Mouse (Mus musculus) left cerebral cortex, adult 11 months (tissue): ENCODE measurements around the gene Ntn1.

ENCODE experiments used
- DNase-seq: peaks from one replicate; pipeline ENCODE4 v3.0.0; 2022; ENCODE audit warnings: low spot score

The Ntn1 gene

GRCm38 (mm10) chr11:68261162-68261892, 139.3 kb downstream of the Ntn1 start:
- DNase-seq = no peak

- DNase-seq = no peak
Observed at GRCm38 (mm10) chr11:68260399-68260798, 140.2 kb downstream of the Ntn1 start.

- no peak for DNase-seq
Observed at GRCm38 (mm10) chr11:68258498-68258897, 142.1 kb downstream of the Ntn1 start.

DNA sequence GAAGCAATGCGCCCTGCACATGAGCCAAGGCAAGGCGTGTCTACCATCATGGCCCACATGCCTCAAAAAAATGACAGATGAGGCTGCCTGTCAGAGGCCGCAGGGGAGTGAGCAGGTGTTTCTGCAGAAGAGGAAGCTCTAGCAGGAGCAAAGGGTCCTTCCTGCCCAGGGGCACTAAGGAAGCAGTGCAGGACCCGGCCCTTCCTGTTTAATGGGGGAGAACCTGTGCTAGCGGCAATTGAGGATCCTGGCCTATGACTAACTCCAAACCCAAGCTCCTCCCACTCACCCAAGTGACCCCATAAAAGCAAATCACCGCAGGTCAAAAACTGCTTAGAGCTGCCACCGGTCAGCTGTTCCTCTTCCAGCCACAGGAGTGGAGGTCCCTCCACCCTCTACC, 147.1 kb downstream of the Ntn1 start:
- no peak for DNase-seq

DNA sequence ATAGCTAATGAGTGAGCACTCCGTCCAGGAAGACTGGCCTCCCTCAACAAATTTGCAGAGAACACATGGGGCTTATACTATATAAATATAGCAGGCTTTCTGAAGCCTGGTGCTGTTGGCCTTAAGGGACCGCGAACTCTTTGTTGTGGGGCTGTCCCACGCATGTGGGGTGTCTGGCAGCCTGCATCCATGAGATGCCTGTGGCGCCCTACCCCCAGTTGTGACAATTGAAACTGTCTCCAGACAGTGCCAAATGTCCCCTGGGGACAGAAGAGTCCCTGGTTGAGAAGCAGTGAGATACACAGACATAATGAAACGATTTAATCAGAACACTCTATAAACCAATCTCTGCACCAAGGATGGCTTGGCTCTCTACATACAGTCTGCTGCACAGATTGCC, 150.5 kb downstream of the Ntn1 start:
- DNase-seq = no peak

DNA sequence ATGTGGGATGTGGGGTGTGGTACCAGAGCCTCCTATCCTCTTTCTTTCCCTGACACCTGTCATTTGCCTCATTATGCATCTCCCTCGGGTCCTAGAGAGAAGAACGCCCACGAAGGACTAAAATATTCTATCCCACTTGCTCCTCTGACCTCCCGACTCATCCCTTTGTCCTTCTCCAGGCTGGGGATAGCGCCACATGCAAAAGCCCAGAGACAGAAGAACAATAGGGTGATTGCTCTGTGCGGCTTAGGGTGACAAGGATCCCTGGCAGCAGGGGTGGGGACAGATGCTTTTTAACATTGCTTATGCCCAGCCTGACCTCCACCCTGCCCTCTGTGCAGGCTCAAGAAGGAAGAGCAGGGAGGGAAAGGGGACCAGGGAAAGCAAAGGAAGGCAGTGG, 152.7 kb downstream of the Ntn1 start:
- no peak for DNase-seq

GRCm38 (mm10) chr11:68244992-68245261, 155.7 kb downstream of the Ntn1 start:
- no peak for DNase-seq

- DNase-seq = no peak
Observed at GRCm38 (mm10) chr11:68244254-68244991, 156.2 kb downstream of the Ntn1 start.

GRCm38 (mm10) chr11:68239756-68240155, 160.9 kb downstream of the Ntn1 start:
- no peak for DNase-seq

DNA sequence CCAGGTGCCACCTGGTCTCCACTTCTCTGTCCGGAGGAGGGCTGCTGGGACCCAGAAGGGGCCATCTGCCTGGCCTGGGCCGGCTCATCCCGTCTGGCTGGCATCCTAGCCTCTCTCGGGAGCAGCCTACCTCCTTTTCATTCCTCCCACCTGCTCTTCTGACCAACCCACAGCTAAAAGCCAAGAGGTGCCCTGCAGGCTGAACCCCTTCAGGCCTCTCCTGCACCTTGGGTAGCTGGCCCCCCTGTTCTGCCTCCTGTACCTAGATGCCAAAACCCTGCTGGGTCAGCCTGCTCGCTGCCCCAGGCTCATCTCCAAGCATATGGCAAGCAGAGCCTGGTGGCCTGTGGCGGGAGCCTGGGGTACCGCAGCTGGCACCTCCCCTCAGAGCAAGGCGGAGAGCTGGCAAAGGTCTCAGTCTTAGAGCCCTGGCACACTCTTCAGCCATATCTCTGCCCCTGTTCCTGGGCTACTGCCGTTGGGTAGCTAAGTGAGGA, 167.1 kb downstream of the Ntn1 start:
- DNase-seq = no peak

DNA sequence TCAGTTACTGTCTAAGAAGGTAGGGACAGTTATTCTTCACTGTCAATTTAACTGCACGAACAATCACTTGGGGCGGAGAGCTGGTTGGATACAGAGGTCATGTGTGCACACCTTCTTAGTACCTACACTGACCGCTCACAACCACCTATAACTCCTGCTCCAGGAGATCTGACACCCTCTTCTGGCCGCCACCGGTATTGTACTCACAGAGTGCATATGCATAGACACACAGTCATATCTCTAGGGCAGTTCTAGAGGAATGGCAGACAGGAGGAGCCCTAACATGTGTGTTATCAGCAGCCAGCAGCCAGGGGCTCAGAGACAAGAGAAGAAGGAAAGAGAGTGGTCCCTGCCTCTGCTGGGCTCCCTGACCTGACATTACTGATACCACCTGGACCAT, 169.1 kb downstream of the Ntn1 start:
- no peak for DNase-seq

GRCm38 (mm10) chr11:68228941-68229665, 171.5 kb downstream of the Ntn1 start:
- DNase-seq = no peak

- DNase-seq = no peak
Observed at GRCm38 (mm10) chr11:68227837-68228236, 172.8 kb downstream of the Ntn1 start.

- DNase-seq = no peak
Observed at GRCm38 (mm10) chr11:68226654-68227057, 174.0 kb downstream of the Ntn1 start.

- DNase-seq = no peak
Observed at GRCm38 (mm10) chr11:68223143-68223542, 177.5 kb downstream of the Ntn1 start.

- DNase-seq = no peak
Observed at GRCm38 (mm10) chr11:68222209-68222608, 178.4 kb downstream of the Ntn1 start.

GRCm38 (mm10) chr11:68220733-68221132, 179.9 kb downstream of the Ntn1 start:
- no peak for DNase-seq

DNA sequence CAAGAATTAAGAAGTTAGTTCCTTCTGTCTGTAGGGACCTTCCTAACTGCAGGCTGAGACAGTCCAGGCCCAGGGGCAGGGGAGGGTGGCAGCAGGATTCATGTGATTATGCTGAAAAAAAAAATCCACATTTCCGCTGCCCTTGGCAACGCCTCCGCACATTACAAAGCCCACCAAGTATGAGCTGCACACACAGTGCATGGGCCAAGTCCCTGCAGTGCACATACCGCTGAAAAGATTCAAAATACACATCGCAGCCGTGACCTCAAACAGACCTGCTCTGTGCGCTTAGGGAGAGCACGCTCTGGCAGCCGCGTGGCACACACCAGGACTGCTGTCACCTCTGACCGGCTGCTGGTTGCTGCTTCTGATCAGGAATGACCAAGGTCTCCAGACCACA, 184.6 kb downstream of the Ntn1 start:
- no peak for DNase-seq

GRCm38 (mm10) chr11:68215206-68215912, 185.3 kb downstream of the Ntn1 start:
- no peak for DNase-seq

DNA sequence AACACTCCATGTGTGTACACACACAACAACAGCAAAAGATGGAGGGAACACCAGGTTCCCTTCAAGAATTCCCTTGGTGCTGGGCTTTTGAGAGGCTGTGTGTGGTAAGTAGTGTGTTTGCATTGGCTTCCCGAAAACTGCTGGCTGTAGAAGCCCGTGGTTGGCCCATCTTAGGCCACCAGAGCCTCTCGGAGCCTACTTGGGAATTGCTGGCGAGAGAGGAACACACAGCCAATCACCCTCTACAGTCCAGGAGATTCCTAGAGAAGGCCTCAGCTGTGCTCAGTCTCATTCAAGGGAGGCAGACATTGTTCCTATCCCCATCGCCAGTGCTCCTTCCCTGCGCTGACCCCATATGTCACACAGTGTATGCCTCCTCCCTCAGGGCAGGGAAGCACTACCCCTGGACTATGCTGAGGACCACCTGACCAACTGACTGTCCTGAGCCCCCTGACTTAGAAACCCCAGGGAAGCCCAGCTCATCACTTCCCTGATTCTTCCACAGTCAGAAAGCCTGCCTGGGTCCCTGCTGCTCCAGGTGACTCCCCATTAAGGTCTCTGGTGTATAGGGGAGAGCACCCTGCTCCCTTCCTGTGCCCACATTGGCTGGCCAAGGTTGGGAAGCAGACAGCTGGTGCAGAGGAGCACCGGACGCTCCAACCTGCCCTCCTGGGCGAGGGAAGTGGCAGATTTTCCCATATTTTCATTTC, 186.0 kb downstream of the Ntn1 start:
- DNase-seq = no peak

GRCm38 (mm10) chr11:68213896-68214295, 186.7 kb downstream of the Ntn1 start:
- DNase-seq = no peak
